Mouse (Mus musculus) cerebellum, adult 2 months (tissue): ENCODE measurements around the gene Rin3.

Experiments used
- CTCF ChIP-seq: fragments of 200-500 bp; IDR thresholded peaks from 2 replicates; pipeline ENCODE4 v1.5.1; 2011; ENCODE audit warnings: low read depth, mild to moderate bottlenecking, control low read depth, low read length, moderate library complexity, borderline replicate concordance; ENCODE audit not compliant: insufficient read depth
- POLR2A ChIP-seq: fragments of 200-500 bp; IDR thresholded peaks from 2 replicates; pipeline ENCODE4 v1.6.1; 2011; ENCODE audit warnings: low read length, control low read depth, borderline replicate concordance; ENCODE audit not compliant: insufficient read depth

DNA sequence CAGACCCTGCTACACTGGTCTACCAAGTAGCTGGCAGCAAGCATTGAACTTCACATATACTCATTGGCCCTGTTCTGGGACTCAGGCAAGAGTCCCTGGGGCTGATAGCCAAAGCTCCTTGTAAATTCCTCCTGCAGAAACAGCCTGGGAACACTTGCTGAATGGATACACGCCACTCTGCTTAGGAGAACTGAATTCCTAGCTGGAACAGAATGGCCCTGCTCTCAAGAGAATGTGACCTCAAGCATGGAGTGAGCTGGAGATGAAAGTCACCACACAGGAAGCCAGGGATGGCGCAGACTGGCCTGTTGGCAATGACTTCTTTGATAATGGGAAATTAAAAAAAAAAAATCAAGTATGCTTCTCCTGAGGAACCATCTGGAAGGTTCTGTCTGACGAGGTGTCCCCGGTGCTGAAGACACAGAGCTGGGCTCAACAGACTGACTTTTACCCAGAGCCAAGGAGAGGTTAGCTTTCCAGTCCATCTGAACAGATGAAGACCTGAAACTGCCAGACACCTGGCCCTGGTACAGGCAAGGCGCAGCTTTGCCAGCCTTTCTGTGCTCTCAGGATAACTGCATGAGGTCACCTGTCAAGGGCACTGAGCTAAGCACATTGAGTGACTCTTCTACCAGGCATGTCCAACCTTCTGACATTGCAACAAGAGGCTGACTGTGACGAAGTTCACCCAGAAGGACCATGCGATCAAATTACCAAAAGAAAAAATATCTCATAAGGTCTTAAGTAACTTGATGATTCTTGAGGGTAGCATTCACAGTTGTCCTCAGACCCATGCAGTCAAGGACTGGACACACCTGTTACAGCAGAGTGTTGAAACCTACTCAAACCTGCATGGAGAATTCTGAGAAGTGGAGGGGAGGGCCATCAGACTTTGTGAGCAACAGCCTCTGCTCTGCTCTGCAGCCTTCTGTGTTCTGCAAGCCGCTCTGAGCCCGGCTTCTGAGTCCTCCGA lies 78.6 kb downstream of the Rin3 start:
- no peak for TF ChIP-seq POLR2A
- no peak for TF ChIP-seq CTCF
